Mouse (Mus musculus): Measurements from ENCODE around the gene Gm40193.

- no peak for TF ChIP-seq CTCF (IDR thresholded peaks at IDR 0.05; ENCODE audit: borderline replicate concordance, extremely low read depth, insufficient read depth, insufficient read length)
- TF ChIP-seq POLR2A (IDR thresholded peaks at IDR 0.05; ENCODE audit: borderline replicate concordance, extremely low read depth, insufficient read depth, insufficient read length, poor library complexity, severe bottlenecking), result no peak
Observed at GRCm38 (mm10) chr11:70518436-70518835, 14.3 kb downstream of the Gm40193 start.
